Mouse (Mus musculus) midbrain, embryonic 11.5 days (tissue): ENCODE data around the gene Rufy2. TPM values are rescaled to one million over a fixed set of nuclear protein-coding genes. Genes with fewer than 3 reads are reported as not detected.

ENCODE experiments used
- ATAC-seq: fragments of 200-750 bp; cut with Nextera tagmentation; 2 replicates; pipeline ENCODE4 v1.8.0; 2017; ENCODE audit warnings: moderate TSS enrichment, moderate library complexity; ENCODE audit not compliant: low FRiP score
- DNase-seq: peaks from one replicate; pipeline ENCODE4 v3.0.0; 2015; ENCODE audit warnings: low spot score; ENCODE audit errors: missing footprints
- H3K27ac ChIP-seq: fragments of 300-500 bp; sonication (generic); 2 replicates; pipeline ENCODE4 v1.5.1; 2014; ENCODE audit warnings: low read depth, low read length
- H3K27me3 ChIP-seq: fragments of 300-500 bp; sonication (generic); 2 replicates; pipeline ENCODE4 v1.6.1; 2014; ENCODE audit warnings: mild to moderate bottlenecking, low read length, moderate library complexity, mixed read lengths; ENCODE audit not compliant: control insufficient read depth, insufficient read depth
- H3K36me3 ChIP-seq: fragments of 300-500 bp; sonication (generic); 2 replicates; pipeline ENCODE4 v1.6.1; 2014; ENCODE audit warnings: mild to moderate bottlenecking, low read length, moderate library complexity, mixed read lengths; ENCODE audit not compliant: control insufficient read depth, insufficient read depth
- H3K4me1 ChIP-seq: fragments of 300-500 bp; sonication (generic); 2 replicates; pipeline ENCODE4 v1.6.1; 2014; ENCODE audit warnings: low read length; ENCODE audit not compliant: control insufficient read depth, insufficient read depth
- H3K4me2 ChIP-seq: fragments of 300-500 bp; sonication (generic); 2 replicates; pipeline ENCODE4 v1.6.1; 2014; ENCODE audit warnings: mild to moderate bottlenecking, moderate library complexity
- H3K4me3 ChIP-seq: fragments of 300-500 bp; sonication (generic); 2 replicates; pipeline ENCODE4 v1.5.1; 2014; ENCODE audit warnings: low read depth, low read length
- H3K9ac ChIP-seq: fragments of 300-500 bp; sonication (generic); 2 replicates; pipeline ENCODE4 v1.6.1; 2014; ENCODE audit warnings: low read length
- H3K9me3 ChIP-seq: fragments of 300-500 bp; sonication (generic); 2 replicates; pipeline ENCODE4 v1.6.1; 2016; ENCODE audit warnings: low read length; ENCODE audit not compliant: control insufficient read depth
- WGBS: fragments of 180-500 bp; shearing (Covaris S2); extraction: QIAGEN DNeasy Blood & Tissue Kit; methylation state at CpG from one replicate; pipeline ENCODE4 v1.1.7; 2014; 5-methylcytosine and 5-hydroxymethylcytosine counted together
- polyA plus RNA-seq: library from polyadenylated mRNA; unstranded; fragments of >200 nt; fragmentation: Nextera tagmentation; extraction: Ambion mirVana; gene quantifications from 2 replicates; pipeline ENCODE4 v1.2.1, GENCODE M21; 2014

Gene Rufy2
- polyA plus RNA-seq, 1 experiment from 2014 or later: 23.2 TPM

- no peaks in the 10 kb centered on the region for H3K27me3 ChIP-seq
- H3K4me3 ChIP-seq: no peak overlapping the region
- H3K36me3 ChIP-seq: peaks cover 13% of the 10 kb centered on the region; the same call in 1 of the 2 replicates
- no peaks in the 10 kb centered on the region for H3K4me1 ChIP-seq
- DNase-seq (no peak), ATAC-seq (no peak)
- 79% methylated on average over 16 of the region's 16 CpGs for WGBS
- H3K9me3 ChIP-seq: no peaks in the 10 kb centered on the region
- no peak overlapping the region for H3K27ac ChIP-seq
- no peak overlapping the region for H3K9ac ChIP-seq
- no peak overlapping the region for H3K4me2 ChIP-seq
Observed at GRCm38 (mm10) chr10:62971821-62972220, 8.2 kb upstream of the Rufy2 start.

GRCm38 (mm10) chr10:62979667-62980038, 370 bp upstream of the Rufy2 start:
- Histone ChIP-seq H3K27me3 (no peaks in the 10 kb centered on the region), H3K9me3 (no peaks in the 10 kb centered on the region), H3K9ac (peak overlapping the region; percentile 94), H3K27ac (peak overlapping the region; percentile 75; the same call in 1 of the 2 replicates), H3K36me3 (peaks cover 3% of the 10 kb centered on the region; the same call in 1 of the 2 replicates), H3K4me3 (peak overlapping the region; percentile 92), H3K4me2 (peak overlapping the region; percentile 71), H3K4me1 (peaks cover 8% of the 10 kb centered on the region)
- WGBS: 8% methylated on average over 10 of the region's 10 CpGs
- DNase-seq: no peak
- ATAC-seq: peak; percentile 1; the same call in 1 of the 2 replicates

GRCm38 (mm10) chr10:62984072-62984471, 4.0 kb downstream of the Rufy2 start:
- DNase-seq (no peak), ATAC-seq (no peak)
- peaks cover 8% of the 10 kb centered on the region for H3K4me1 ChIP-seq
- H3K9me3 ChIP-seq: no peaks in the 10 kb centered on the region
- H3K9ac ChIP-seq: no peak overlapping the region
- H3K27ac ChIP-seq: no peak overlapping the region
- H3K27me3 ChIP-seq: no peaks in the 10 kb centered on the region
- no peak overlapping the region for H3K4me2 ChIP-seq
- no peak overlapping the region for H3K4me3 ChIP-seq
- peaks cover 3% of the 10 kb centered on the region; the same call in 1 of the 2 replicates for H3K36me3 ChIP-seq
- 95% methylated on average over 11 of the region's 11 CpGs for WGBS

DNA sequence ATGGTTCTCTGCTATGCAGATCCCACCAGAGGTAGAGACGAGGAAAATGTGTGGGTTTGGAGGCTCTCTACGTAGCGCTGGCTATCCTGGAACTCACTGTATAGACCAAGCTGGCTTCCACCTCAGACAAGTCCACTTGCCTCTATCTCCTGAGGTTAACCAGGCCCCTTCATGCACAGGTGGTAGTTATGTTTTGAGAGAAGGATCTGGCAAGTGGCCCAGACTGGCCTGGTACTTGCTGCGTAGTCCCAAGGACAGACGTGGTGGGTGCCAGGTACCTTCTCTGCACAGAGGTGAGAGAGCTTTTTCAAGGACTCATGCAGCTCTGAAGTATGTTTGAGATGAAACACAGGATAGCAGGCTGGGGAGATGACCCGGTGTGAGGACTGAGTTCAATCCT, 4.5 kb downstream of the Rufy2 start:
- Histone ChIP-seq H3K36me3 (peaks cover 3% of the 10 kb centered on the region; the same call in 1 of the 2 replicates), H3K4me2 (no peak overlapping the region), H3K27me3 (no peaks in the 10 kb centered on the region), H3K4me3 (no peak overlapping the region), H3K27ac (no peak overlapping the region), H3K9ac (no peak overlapping the region), H3K9me3 (no peaks in the 10 kb centered on the region), H3K4me1 (peaks cover 7% of the 10 kb centered on the region)
- no peak for DNase-seq
- 95% methylated on average over 6 of the region's 6 CpGs for WGBS
- no peak for ATAC-seq

DNA sequence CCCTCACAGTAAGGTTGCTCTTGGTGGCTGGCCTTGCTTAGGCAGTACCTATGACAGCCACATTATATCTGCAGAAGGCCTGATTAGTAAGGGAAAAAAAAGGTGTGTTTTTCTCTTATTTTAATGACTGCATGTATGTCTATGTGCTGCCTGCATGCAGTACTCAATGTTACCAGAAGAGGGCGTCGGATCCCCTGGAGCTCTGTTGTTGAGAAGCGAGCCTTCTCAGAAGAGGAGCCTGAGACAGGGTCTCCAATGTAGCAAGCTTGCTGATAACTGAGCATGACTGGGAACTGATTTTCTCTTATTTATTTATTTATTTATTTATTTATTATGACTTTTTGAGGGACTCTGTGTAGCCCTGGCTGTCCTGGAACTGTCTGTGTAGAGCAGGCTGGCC, 7.3 kb downstream of the Rufy2 start:
- peaks cover 3% of the 10 kb centered on the region for H3K36me3 ChIP-seq
- H3K4me2 ChIP-seq: no peak overlapping the region
- DNase-seq (peak; percentile 91), ATAC-seq (0 out of 2 replicates have a peak, but pooled peaks have one; percentile 42)
- no peak overlapping the region for H3K27ac ChIP-seq
- no peaks in the 10 kb centered on the region for H3K9me3 ChIP-seq
- 19% methylated on average over 3 of the region's 3 CpGs for WGBS
- H3K4me1 ChIP-seq: no peaks in the 10 kb centered on the region
- no peak overlapping the region for H3K9ac ChIP-seq
- no peak overlapping the region for H3K4me3 ChIP-seq
- no peaks in the 10 kb centered on the region for H3K27me3 ChIP-seq

- Histone ChIP-seq H3K27ac (no peak overlapping the region), H3K27me3 (no peaks in the 10 kb centered on the region), H3K9me3 (no peaks in the 10 kb centered on the region), H3K9ac (no peak overlapping the region), H3K36me3 (peaks cover 12% of the 10 kb centered on the region), H3K4me3 (no peak overlapping the region), H3K4me2 (no peak overlapping the region), H3K4me1 (no peaks in the 10 kb centered on the region)
- ATAC-seq (no peak), DNase-seq (no peak)
- WGBS: 90% methylated on average over 15 of the region's 15 CpGs
Observed at GRCm38 (mm10) chr10:62990636-62991035, 10.6 kb downstream of the Rufy2 start.

GRCm38 (mm10) chr10:62993991-62994390, 14.0 kb downstream of the Rufy2 start:
- DNase-seq: no peak
- WGBS: 95% methylated on average over 4 of the region's 9 CpGs
- no peaks in the 10 kb centered on the region for H3K9me3 ChIP-seq

GRCm38 (mm10) chr10:63000584-63000983, 20.6 kb downstream of the Rufy2 start:
- no peak for ATAC-seq
- no peak overlapping the region for H3K4me2 ChIP-seq
- no peak overlapping the region for H3K9ac ChIP-seq
- H3K27me3 ChIP-seq: no peaks in the 10 kb centered on the region
- peaks cover 20% of the 10 kb centered on the region for H3K36me3 ChIP-seq
- H3K4me3 ChIP-seq: no peak overlapping the region
- no peak overlapping the region for H3K27ac ChIP-seq
- H3K9me3 ChIP-seq: no peaks in the 10 kb centered on the region
- H3K4me1 ChIP-seq: no peaks in the 10 kb centered on the region
- WGBS: 60% methylated on average over 9 of the region's 9 CpGs
- no peak for DNase-seq

More at GRCm38 (mm10) chr10:62993991-62994390, 14.0 kb downstream of the Rufy2 start:
- Histone ChIP-seq H3K27me3 (no peaks in the 10 kb centered on the region), H3K4me2 (no peak overlapping the region), H3K27ac (no peak overlapping the region), H3K4me1 (no peaks in the 10 kb centered on the region), H3K9ac (no peak overlapping the region), H3K36me3 (peaks cover 27% of the 10 kb centered on the region), H3K4me3 (no peak overlapping the region)
- no peak for ATAC-seq

DNA sequence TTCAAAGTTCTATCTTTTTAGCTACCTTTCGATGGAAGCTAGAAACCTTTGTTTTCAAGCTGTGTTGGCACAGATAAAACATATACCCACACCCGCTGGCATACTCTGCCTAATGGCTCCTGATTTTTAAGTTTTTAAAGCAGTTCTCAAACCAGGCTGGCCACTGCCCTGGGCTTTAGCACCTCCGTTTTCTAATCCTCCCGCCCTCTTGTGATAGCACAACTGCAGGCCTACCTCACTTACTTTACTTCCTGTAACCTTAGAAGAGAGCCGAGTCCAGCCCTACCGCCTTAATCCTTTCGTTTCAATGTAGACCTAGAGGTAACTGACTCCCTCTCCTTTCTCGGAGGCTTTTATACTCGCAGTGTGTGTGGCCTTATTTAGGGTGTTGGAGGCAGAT, 23.2 kb downstream of the Rufy2 start:
- H3K36me3 ChIP-seq: peaks cover 14% of the 10 kb centered on the region

More for the DNA sequence above, 23.2 kb downstream of the Rufy2 start:
- DNase-seq (no peak), ATAC-seq (no peak)
- Histone ChIP-seq H3K4me1 (no peaks in the 10 kb centered on the region), H3K27me3 (no peaks in the 10 kb centered on the region), H3K4me3 (no peak overlapping the region), H3K4me2 (no peak overlapping the region), H3K9ac (no peak overlapping the region), H3K9me3 (no peaks in the 10 kb centered on the region), H3K27ac (no peak overlapping the region)
- 81% methylated on average over 9 of the region's 9 CpGs for WGBS
